Comparison of ENCODE assay signal across 8 mouse cellular contexts in the genomic region with DNA sequence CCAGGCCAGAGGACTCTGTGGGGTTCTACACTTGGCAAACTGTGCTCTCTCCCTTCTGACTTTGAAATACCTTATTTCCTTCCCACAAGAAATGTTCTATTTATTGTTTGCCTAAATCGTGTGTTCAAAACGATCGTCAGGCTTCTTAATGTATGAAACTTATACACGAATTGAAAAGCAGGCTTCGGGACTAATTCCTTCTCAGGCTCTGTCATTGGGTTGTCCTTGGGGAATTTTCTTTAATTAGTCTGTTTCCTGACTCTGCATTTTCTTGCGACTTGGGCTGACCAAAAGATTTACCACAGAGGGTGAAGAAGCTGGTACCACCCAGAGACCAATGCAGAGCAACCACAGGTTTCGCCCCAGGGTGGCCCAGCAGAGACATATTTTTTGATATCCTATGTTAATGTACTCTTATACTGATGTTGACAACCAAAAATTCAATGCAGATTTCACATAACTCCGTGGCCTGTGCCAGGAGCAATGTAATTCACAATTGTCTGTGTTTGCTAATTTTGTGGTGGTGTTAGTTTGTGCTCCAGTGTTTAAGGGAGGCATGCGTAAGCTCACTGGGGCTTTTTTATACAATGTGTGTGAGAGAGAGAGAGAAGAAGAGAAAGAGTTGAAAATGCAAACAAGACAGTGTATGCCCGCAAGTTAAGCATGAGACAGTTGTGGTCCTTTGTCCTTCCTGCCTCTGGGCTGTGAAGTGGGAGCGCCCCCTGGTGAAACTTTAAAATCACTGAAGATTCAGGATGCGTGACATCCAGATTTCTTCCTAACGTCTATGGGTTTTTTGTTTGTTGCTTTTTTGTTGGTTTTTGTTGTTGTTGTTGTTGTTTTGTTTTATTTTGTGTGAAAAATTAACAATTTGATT.
A peak's percentile ranks its signal among the peaks of the same experiment; 100 is the strongest.
DNase-seq lines count a peak whose midpoint lies in the region; ATAC-seq and TF ChIP-seq lines count a peak whose summit lies in the region.

No protein-coding gene starts in this region.

- WGBS in thymus, adult 2 months, result 64% methylated on average over 13 of the region's 13 CpGs
- WGBS in kidney, embryonic 14.5 days, result 51% methylated on average over 13 of the region's 13 CpGs
- WGBS in limb, embryonic 13.5 days, result 46% methylated on average over 13 of the region's 13 CpGs

- 0 out of 2 replicates have a peak, but pooled peaks have one; percentile 49 for ATAC-seq in kidney, embryonic 14.5 days (ENCODE audit: low FRiP score, low TSS enrichment)
- ATAC-seq in limb, embryonic 13.5 days (ENCODE audit: low FRiP score, low read depth), result peak; percentile 72; the same call in 1 of the 2 replicates
- ATAC-seq in megakaryocyte, adult 5-6 weeks (ENCODE audit: poor library complexity, severe bottlenecking), result no peak

- no peak overlapping the region for H3K4me2 ChIP-seq in kidney, embryonic 14.5 days (replicated peaks; ENCODE audit: low read depth, low read length)
- no peak overlapping the region for H3K4me2 ChIP-seq in limb, embryonic 13.5 days (replicated peaks)

- H3K9me3 ChIP-seq in kidney, embryonic 14.5 days (ENCODE audit: control insufficient read depth, low read length), result no peaks in the 10 kb centered on the region
- H3K9me3 ChIP-seq in limb, embryonic 13.5 days, result no peaks in the 10 kb centered on the region

- no peaks in the 10 kb centered on the region for H3K4me1 ChIP-seq in thymus, adult 2 months (replicated peaks; ENCODE audit: control insufficient read depth, insufficient read depth, low read length)
- H3K4me1 ChIP-seq in kidney, embryonic 14.5 days (ENCODE audit: control insufficient read depth, insufficient read depth, low read length), result no peaks in the 10 kb centered on the region
- 0 out of 2 replicates have a peak, but pooled peaks cover 8% of the 10 kb centered on the region for H3K4me1 ChIP-seq in limb, embryonic 13.5 days

- TF ChIP-seq POLR2A in thymus, adult 2 months (IDR thresholded peaks at IDR 0.05; ENCODE audit: control insufficient read depth, extremely low read depth, insufficient read depth, low read length, poor library complexity), result no peak

- H3K27ac ChIP-seq in thymus, adult 2 months (ENCODE audit: control insufficient read depth, insufficient read depth, low read length), result no peak overlapping the region
- no peak overlapping the region for H3K27ac ChIP-seq in kidney, embryonic 14.5 days (ENCODE audit: low read depth, low read length)
- no peak overlapping the region for H3K27ac ChIP-seq in limb, embryonic 13.5 days

- no peaks in the 10 kb centered on the region for H3K27me3 ChIP-seq in thymus, adult 2 months (ENCODE audit: control insufficient read depth, insufficient read depth, low read length)
- H3K27me3 ChIP-seq in kidney, embryonic 14.5 days (ENCODE audit: control insufficient read depth, insufficient read depth, low read length), result no peaks in the 10 kb centered on the region; the same call in 1 of the 2 replicates
- H3K27me3 ChIP-seq in limb, embryonic 13.5 days, result peaks cover 39% of the 10 kb centered on the region

- peak; percentile 21 for DNase-seq in thymus, adult 2 months
- DNase-seq in thymus, adult 18-20 months, result no peak
- peak; percentile 87 to 89 for DNase-seq in cerebellum, postnatal 10 days
- peak; percentile 48 to 68 for DNase-seq in frontal cortex, postnatal 10 days (ENCODE audit: low spot score in 2 of 2)
- DNase-seq in ovary, postnatal 14 days (ENCODE audit: low spot score), result peak; percentile 59

- H3K9ac ChIP-seq in kidney, embryonic 14.5 days (ENCODE audit: low read depth, low read length), result no peak overlapping the region
- H3K9ac ChIP-seq in limb, embryonic 13.5 days, result no peak overlapping the region

- TF ChIP-seq CTCF in thymus, adult 2 months (IDR thresholded peaks at IDR 0.05; ENCODE audit: borderline replicate concordance, control insufficient read depth, extremely low read depth, insufficient read depth, low read length, poor library complexity), result no peak

- no peak overlapping the region for H3K4me3 ChIP-seq in thymus, adult 2 months (ENCODE audit: control insufficient read depth, insufficient read depth, low read length)
- H3K4me3 ChIP-seq in kidney, embryonic 14.5 days (ENCODE audit: low read length), result no peak overlapping the region
- no peak overlapping the region for H3K4me3 ChIP-seq in limb, embryonic 13.5 days

- H3K36me3 ChIP-seq in thymus, adult 2 months (ENCODE audit: control insufficient read depth, insufficient read depth, low read length), result no peaks in the 10 kb centered on the region
- no peaks in the 10 kb centered on the region for H3K36me3 ChIP-seq in kidney, embryonic 14.5 days (ENCODE audit: control insufficient read depth, insufficient read depth, low read length)
- no peaks in the 10 kb centered on the region for H3K36me3 ChIP-seq in limb, embryonic 13.5 days

Comparison
In these comparisons a context has a peak if more than half of its experiments do, and no peak if none do; other contexts are left out.
1. DNase-seq: peak in thymus, adult 2 months (single experiment), cerebellum, postnatal 10 days (2 of 2), frontal cortex, postnatal 10 days (2 of 2) and ovary, postnatal 14 days (single experiment); none in thymus, adult 18-20 months (0 of 2).